Mouse (Mus musculus): ENCODE data around the gene Mkln1.
A peak's percentile ranks its signal among the peaks of the same experiment; 100 is the strongest.

The Mkln1 gene

GRCm38 (mm10) chr6:31398431-31399205 is at the start of gene Mkln1:
TSS of gene Mkln1 (plus strand) at chr6:31398735.
- peak; percentile 88 for DNase-seq

- no peak for DNase-seq
Measured at GRCm38 (mm10) chr6:31356444-31357191, 41.9 kb upstream of the Mkln1 start.

GRCm38 (mm10) chr6:31357286-31357685 is 41.2 kb upstream of the Mkln1 start:
- no peak for DNase-seq

GRCm38 (mm10) chr6:31362617-31363016 is 35.9 kb upstream of the Mkln1 start:
- no peak for DNase-seq

- DNase-seq: no peak
Measured at GRCm38 (mm10) chr6:31364399-31364798, 34.1 kb upstream of the Mkln1 start.

- no peak for DNase-seq
Measured at GRCm38 (mm10) chr6:31367947-31368346, 30.6 kb upstream of the Mkln1 start.

GRCm38 (mm10) chr6:31368559-31368958 is 30.0 kb upstream of the Mkln1 start:
- no peak for DNase-seq

GRCm38 (mm10) chr6:31369875-31370274 is 28.7 kb upstream of the Mkln1 start:
- DNase-seq: peak; percentile 16

GRCm38 (mm10) chr6:31370550-31371061 is 27.9 kb upstream of the Mkln1 start:
- no peak for DNase-seq

GRCm38 (mm10) chr6:31371140-31371539 is 27.4 kb upstream of the Mkln1 start:
- no peak for DNase-seq

GRCm38 (mm10) chr6:31372620-31373019 is 25.9 kb upstream of the Mkln1 start:
- DNase-seq: no peak

- no peak for DNase-seq
Measured at GRCm38 (mm10) chr6:31373084-31373673, 25.4 kb upstream of the Mkln1 start.

GRCm38 (mm10) chr6:31382989-31383388 is 15.5 kb upstream of the Mkln1 start:
- DNase-seq: no peak

- no peak for DNase-seq
Measured at GRCm38 (mm10) chr6:31384794-31385193, 13.7 kb upstream of the Mkln1 start.

- DNase-seq: no peak
Measured at GRCm38 (mm10) chr6:31385281-31386145, 13.0 kb upstream of the Mkln1 start.

- DNase-seq: no peak
Measured at GRCm38 (mm10) chr6:31389716-31390115, 8.8 kb upstream of the Mkln1 start.

- no peak for DNase-seq
Measured at GRCm38 (mm10) chr6:31390243-31390981, 8.1 kb upstream of the Mkln1 start.

- DNase-seq: no peak
Measured at GRCm38 (mm10) chr6:31392871-31393270, 5.7 kb upstream of the Mkln1 start.

- DNase-seq: no peak
Measured at GRCm38 (mm10) chr6:31396118-31396517, 2.4 kb upstream of the Mkln1 start.

GRCm38 (mm10) chr6:31397308-31397707 is 1.2 kb upstream of the Mkln1 start:
- no peak for DNase-seq

GRCm38 (mm10) chr6:31397775-31398430 is 632 bp upstream of the Mkln1 start:
- DNase-seq: no peak
